Mouse (Mus musculus) small intestine, adult 2 months (tissue): ENCODE results near the gene Cog4.

Experiments used
- CTCF ChIP-seq: fragments of 200-500 bp; IDR thresholded peaks from 2 replicates; pipeline ENCODE4 v1.5.1; 2012; ENCODE audit warnings: low read depth, mild to moderate bottlenecking, control low read depth, inconsistent platforms, low read length, moderate library complexity, mixed read lengths; ENCODE audit not compliant: insufficient replicate concordance, insufficient read length; ENCODE audit errors: extremely low read depth
- POLR2A ChIP-seq: fragments of 200-500 bp; IDR thresholded peaks from 2 replicates; pipeline ENCODE4 v1.6.1; 2012; ENCODE audit warnings: low read depth, mild to moderate bottlenecking, control low read depth, inconsistent platforms, low read length, moderate library complexity

DNA sequence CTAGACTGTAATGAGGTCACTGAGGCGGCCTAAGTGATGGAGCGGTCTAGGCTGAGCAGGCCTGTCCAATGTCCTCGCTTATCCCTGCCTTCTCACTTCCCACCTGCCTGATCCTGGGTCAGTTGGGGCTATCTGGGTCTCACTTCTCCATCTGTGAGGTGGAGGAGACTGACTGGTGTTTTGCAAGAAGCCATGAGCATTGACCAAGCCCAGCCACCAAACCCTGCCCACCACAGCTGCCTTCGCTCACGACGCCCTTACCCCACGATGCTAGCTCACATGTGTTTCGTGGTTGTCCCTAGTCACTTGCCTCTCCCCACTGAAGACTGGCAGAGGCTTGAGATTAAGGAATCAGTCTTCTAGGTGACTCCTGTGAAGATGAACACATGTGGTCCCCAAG, 49.3 kb upstream of the Cog4 start:
- TF ChIP-seq POLR2A (no peak), CTCF (no peak)
